Comparison of ENCODE assay signal across 17 mouse cellular contexts in genomic region chr8:26504319-26505035, GRCm38 (mm10).
A peak's percentile ranks its signal among the peaks of the same experiment; 100 is the strongest.
DNase-seq lines count a peak whose midpoint lies in the region; ATAC-seq and TF ChIP-seq lines count a peak whose summit lies in the region.
"Had no signal": no experiment of that assay in that cellular context is flagged by ENCODE, and none has a peak within 500 bp of the region (broad histone marks: within the 10 kb centered on the region; RNA-seq: fewer than 3 reads in every experiment).

No protein-coding gene starts in this region.

- no peak overlapping the region for H3ac ChIP-seq in myocyte (ENCODE audit: control insufficient read depth, insufficient read length)

- DNase-seq in forebrain, embryonic 10.5 days (ENCODE audit: extremely low spot score, low spot score), result peak; percentile 6
- DNase-seq in forebrain, embryonic 11.5 days (ENCODE audit: low spot score), result no peak
- peak; percentile 37 for DNase-seq in limb, embryonic 11.5 days (ENCODE audit: low spot score)
- DNase-seq in limb, embryonic 10.5 days (ENCODE audit: low spot score), result no peak
- no peak for DNase-seq in gastrocnemius, adult 8-10 months (ENCODE audit: low spot score in 2 of 2)
- DNase-seq: cerebellum, postnatal 14 days; heart, adult 2 months; heart, postnatal 10 days; lung, adult 2 months; lung, postnatal 4 days; midbrain, embryonic 14.5 days; thymus, postnatal 4 days had no signal

- TF ChIP-seq POLR2A in myocyte (IDR thresholded peaks at IDR 0.05; ENCODE audit: insufficient read length, low read depth), result no peak

- no peak overlapping the region for H3K27ac ChIP-seq in forebrain, embryonic 10.5 days
- H3K27ac ChIP-seq in forebrain, embryonic 11.5 days (ENCODE audit: low read depth, low read length), result no peak overlapping the region
- H3K27ac ChIP-seq in limb, embryonic 11.5 days (replicated peaks; ENCODE audit: low read depth, low read length), result no peak overlapping the region
- H3K27ac ChIP-seq in limb, embryonic 10.5 days, result no peak overlapping the region
- H3K27ac ChIP-seq in kidney, embryonic 15.5 days, result no peak overlapping the region
- H3K27ac ChIP-seq: forebrain, embryonic 15.5 days; heart, adult 2 months; neural tube, embryonic 12.5 days had no signal

- H3K79me2 ChIP-seq in myocyte (ENCODE audit: control insufficient read depth, insufficient read depth), result no peaks in the 10 kb centered on the region

- H3K4me2 ChIP-seq in forebrain, embryonic 11.5 days (ENCODE audit: low read depth, low read length, severe bottlenecking), result no peak overlapping the region
- H3K4me2 ChIP-seq in limb, embryonic 11.5 days (ENCODE audit: low read depth, severe bottlenecking), result no peak overlapping the region
- H3K4me2 ChIP-seq in myocyte (ENCODE audit: low read depth), result no peak overlapping the region
- H3K4me2 ChIP-seq in kidney, embryonic 15.5 days, result no peak overlapping the region
- H3K4me2 ChIP-seq: forebrain, embryonic 15.5 days; neural tube, embryonic 12.5 days had no signal

- H3K9me3 ChIP-seq in forebrain, embryonic 10.5 days, result no peaks in the 10 kb centered on the region
- H3K9me3 ChIP-seq in forebrain, embryonic 11.5 days (ENCODE audit: control insufficient read depth, low read length), result no peaks in the 10 kb centered on the region
- H3K9me3 ChIP-seq in limb, embryonic 11.5 days (ENCODE audit: control insufficient read depth, low read length), result no peaks in the 10 kb centered on the region
- H3K9me3 ChIP-seq in limb, embryonic 10.5 days (replicated peaks), result no peaks in the 10 kb centered on the region
- no peaks in the 10 kb centered on the region for H3K9me3 ChIP-seq in kidney, embryonic 15.5 days (replicated peaks)
- H3K9me3 ChIP-seq: forebrain, embryonic 15.5 days; neural tube, embryonic 12.5 days had no signal

- ATAC-seq in forebrain, embryonic 11.5 days (replicated peaks; ENCODE audit: low FRiP score), result no peak
- ATAC-seq in limb, embryonic 11.5 days (ENCODE audit: insufficient number of reproducible peaks, low FRiP score, low TSS enrichment, low read depth), result no peak
- no peak for ATAC-seq in granulocyte monocyte progenitor cell, adult 5-6 weeks (replicated peaks; ENCODE audit: poor library complexity, severe bottlenecking)
- no peak for ATAC-seq in kidney, embryonic 15.5 days (replicated peaks; ENCODE audit: low FRiP score)
- ATAC-seq: forebrain, embryonic 15.5 days had no signal

- H3K4me1 ChIP-seq in forebrain, embryonic 10.5 days, result peaks cover 26% of the 10 kb centered on the region
- H3K4me1 ChIP-seq in forebrain, embryonic 11.5 days (replicated peaks; ENCODE audit: control insufficient read depth, insufficient read depth, low read length), result no peaks in the 10 kb centered on the region
- peaks cover 7% of the 10 kb centered on the region for H3K4me1 ChIP-seq in limb, embryonic 11.5 days (ENCODE audit: control insufficient read depth, insufficient read depth, low read length)
- H3K4me1 ChIP-seq in limb, embryonic 10.5 days, result peaks cover 47% of the 10 kb centered on the region
- peaks cover 40% of the 10 kb centered on the region for H3K4me1 ChIP-seq in kidney, embryonic 15.5 days

- no peak overlapping the region for H3K9ac ChIP-seq in forebrain, embryonic 11.5 days (ENCODE audit: low read length)
- H3K9ac ChIP-seq in limb, embryonic 11.5 days (ENCODE audit: low read length), result no peak overlapping the region
- no peak overlapping the region for H3K9ac ChIP-seq in kidney, embryonic 15.5 days
- H3K9ac ChIP-seq: forebrain, embryonic 15.5 days; neural tube, embryonic 12.5 days had no signal

- no peak overlapping the region for H3K4me3 ChIP-seq in forebrain, embryonic 10.5 days
- no peak overlapping the region for H3K4me3 ChIP-seq in forebrain, embryonic 11.5 days (ENCODE audit: low read depth, low read length)
- no peak overlapping the region for H3K4me3 ChIP-seq in limb, embryonic 11.5 days (ENCODE audit: low read depth, low read length)
- no peak overlapping the region for H3K4me3 ChIP-seq in limb, embryonic 10.5 days
- no peak overlapping the region for H3K4me3 ChIP-seq in myocyte
- H3K4me3 ChIP-seq in kidney, embryonic 15.5 days (replicated peaks), result no peak overlapping the region
- H3K4me3 ChIP-seq: forebrain, embryonic 15.5 days; heart, adult 2 months; neural tube, embryonic 12.5 days had no signal

- no peaks in the 10 kb centered on the region for H3K27me3 ChIP-seq in forebrain, embryonic 10.5 days (ENCODE audit: poor library complexity, severe bottlenecking)
- no peaks in the 10 kb centered on the region for H3K27me3 ChIP-seq in forebrain, embryonic 11.5 days (ENCODE audit: control insufficient read depth, insufficient read depth, low read length)
- peaks cover 2% of the 10 kb centered on the region; the same call in 1 of the 2 replicates for H3K27me3 ChIP-seq in limb, embryonic 11.5 days (ENCODE audit: control insufficient read depth, insufficient read depth, low read length)
- peaks cover 78% of the 10 kb centered on the region for H3K27me3 ChIP-seq in limb, embryonic 10.5 days (ENCODE audit: low read depth, poor library complexity, severe bottlenecking)
- peaks cover 28% of the 10 kb centered on the region for H3K27me3 ChIP-seq in myocyte (ENCODE audit: control insufficient read depth, insufficient read depth, insufficient read length)
- H3K27me3 ChIP-seq in kidney, embryonic 15.5 days, result peaks cover 50% of the 10 kb centered on the region
- H3K27me3 ChIP-seq: forebrain, embryonic 15.5 days; neural tube, embryonic 12.5 days had no signal

- H3K36me3 ChIP-seq in forebrain, embryonic 10.5 days (replicated peaks), result no peaks in the 10 kb centered on the region
- no peaks in the 10 kb centered on the region for H3K36me3 ChIP-seq in forebrain, embryonic 11.5 days (ENCODE audit: control insufficient read depth, insufficient read depth, low read length)
- H3K36me3 ChIP-seq in limb, embryonic 11.5 days (ENCODE audit: control insufficient read depth, insufficient read depth, low read length), result no peaks in the 10 kb centered on the region
- no peaks in the 10 kb centered on the region for H3K36me3 ChIP-seq in limb, embryonic 10.5 days
- no peaks in the 10 kb centered on the region for H3K36me3 ChIP-seq in myocyte (ENCODE audit: control insufficient read depth, insufficient read depth)
- H3K36me3 ChIP-seq in kidney, embryonic 15.5 days, result no peaks in the 10 kb centered on the region
- H3K36me3 ChIP-seq: forebrain, embryonic 15.5 days; neural tube, embryonic 12.5 days had no signal

- WGBS in forebrain, embryonic 10.5 days, result 86% methylated on average over 16 of the region's 16 CpGs
- 87% methylated on average over 16 of the region's 16 CpGs for WGBS in forebrain, embryonic 11.5 days
- 50% methylated on average over 16 of the region's 16 CpGs for WGBS in limb, embryonic 11.5 days
- 57% methylated on average over 16 of the region's 16 CpGs for WGBS in limb, embryonic 10.5 days
- 29% methylated on average over 16 of the region's 16 CpGs for WGBS in kidney, embryonic 15.5 days

TF ChIP-seq in myocyte, 11 proteins besides CTCF, POLR2A, EP300 and RAD21:
- TF ChIP-seq USF1 (IDR thresholded peaks at IDR 0.05; ENCODE audit: low read depth), result no peak
- TF ChIP-seq MYOD1 (IDR thresholded peaks at IDR 0.05; ENCODE audit: control insufficient read depth in 1 of 3, insufficient read length in 2 of 3, low read depth in 2 of 3), result peak in 2 of 3 experiments; percentile 9 to 32
TF ChIP-seq in myocyte: peak in this region for 1.

Comparison
In these comparisons a context has a peak if more than half of its experiments do, and no peak if none do; other contexts are left out.
1. DNase-seq: peak in forebrain, embryonic 10.5 days (single experiment) and limb, embryonic 11.5 days (single experiment); none in forebrain, embryonic 11.5 days (single experiment), limb, embryonic 10.5 days (single experiment) and gastrocnemius, adult 8-10 months (0 of 2).